Mouse (Mus musculus) cerebellum, adult 2 months (tissue): ENCODE measurements at regions not wholly inside any gene's neighbourhood (a gene's known extent, or its start where the extent isn't known, plus 50 kb on each side); places are given as distances from the start of the nearest gene placed in this dataset.
"Not testable (repeated sequence)": the region's sequence is repeated elsewhere in the genome, so short reads cannot be mapped to it uniquely, and the experiment has no call there.

Source experiments
- CTCF ChIP-seq: fragments of 200-500 bp; IDR thresholded peaks from 2 replicates; pipeline ENCODE4 v1.5.1; 2011; ENCODE audit warnings: low read depth, mild to moderate bottlenecking, control low read depth, low read length, moderate library complexity, borderline replicate concordance; ENCODE audit not compliant: insufficient read depth
- POLR2A ChIP-seq: fragments of 200-500 bp; IDR thresholded peaks from 2 replicates; pipeline ENCODE4 v1.6.1; 2011; ENCODE audit warnings: low read length, control low read depth, borderline replicate concordance; ENCODE audit not compliant: insufficient read depth

DNA sequence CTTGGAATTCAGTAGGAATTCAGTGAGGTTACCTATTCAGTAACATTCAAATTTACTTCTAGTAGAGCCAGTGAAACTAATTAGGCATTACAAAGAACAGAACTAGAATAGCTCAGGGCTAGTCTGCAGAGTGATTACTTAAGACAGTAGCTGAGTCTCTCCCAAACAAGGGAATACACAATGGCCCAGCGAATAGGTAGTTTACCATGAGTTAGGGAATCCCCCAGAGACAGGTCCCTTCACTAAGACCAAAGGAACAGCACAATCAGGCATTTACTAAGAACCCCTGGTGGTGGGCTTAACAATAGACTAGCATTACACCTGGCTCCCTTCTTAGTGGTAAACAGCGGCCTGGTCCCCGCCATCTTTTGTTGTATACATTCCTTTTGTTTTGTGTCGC, 94.6 kb downstream of the H60c start:
- TF ChIP-seq CTCF, POLR2A: not testable (repeated sequence)
